Mouse (Mus musculus) E14TG2a.4 (cell line): Measurements from ENCODE around the gene Chmp2a.

Source experiments
- CTCF ChIP-seq: conservative IDR thresholded peaks from 2 replicates; pipeline ENCODE4 v1.5.1; 2014; ENCODE audit warnings: low read length
- NANOG ChIP-seq: IDR thresholded peaks from 2 replicates; pipeline ENCODE4 v1.6.1; 2014; ENCODE audit warnings: borderline replicate concordance, low read length, mixed read lengths

GRCm38 (mm10) chr7:13003380-13003779 is 31.2 kb downstream of the Chmp2a start:
- TF ChIP-seq CTCF, result no peak; the same call in 1 of the 2 replicates
- no peak for TF ChIP-seq NANOG
